Mouse (Mus musculus) heart, postnatal 25 days (tissue): ENCODE data around the gene Pip5k1b. TPM values are rescaled to one million over a fixed set of nuclear protein-coding genes. Genes with fewer than 3 reads are reported as not detected.
A peak's percentile ranks its signal among the peaks of the same experiment; 100 is the strongest.

Experiments used
- DNase-seq: peaks from one replicate; pipeline ENCODE4 v3.0.0; 2022; ENCODE audit warnings: low spot score
- intact Hi-C: fragments of 180-260 bp; cut with DNase I; formaldehyde crosslinking; loops from one replicate; pipeline ENCODE4 v1.15.1; 2025
- total RNA-seq, 2 experiments: library from RNA; stranded (reverse); gene quantifications; 2 replicates each; pipeline ENCODE4 v1.2.3; 2021

The Pip5k1b gene
- total RNA-seq, 2 experiments from 2014 or later = 26.9 to 28.3 TPM

- no peak for DNase-seq
- intact Hi-C loops = no loop called here
These were observed 237.5 kb downstream of the Pip5k1b start for GRCm38 (mm10) chr19:24318172-24318571.

GRCm38 (mm10) chr19:24317731-24318130 is 237.9 kb downstream of the Pip5k1b start:
- intact Hi-C loops = no loop called here
- DNase-seq = no peak

- DNase-seq = no peak
- intact Hi-C loops = no loop called here
These were observed 238.6 kb downstream of the Pip5k1b start for GRCm38 (mm10) chr19:24317038-24317591.

DNA sequence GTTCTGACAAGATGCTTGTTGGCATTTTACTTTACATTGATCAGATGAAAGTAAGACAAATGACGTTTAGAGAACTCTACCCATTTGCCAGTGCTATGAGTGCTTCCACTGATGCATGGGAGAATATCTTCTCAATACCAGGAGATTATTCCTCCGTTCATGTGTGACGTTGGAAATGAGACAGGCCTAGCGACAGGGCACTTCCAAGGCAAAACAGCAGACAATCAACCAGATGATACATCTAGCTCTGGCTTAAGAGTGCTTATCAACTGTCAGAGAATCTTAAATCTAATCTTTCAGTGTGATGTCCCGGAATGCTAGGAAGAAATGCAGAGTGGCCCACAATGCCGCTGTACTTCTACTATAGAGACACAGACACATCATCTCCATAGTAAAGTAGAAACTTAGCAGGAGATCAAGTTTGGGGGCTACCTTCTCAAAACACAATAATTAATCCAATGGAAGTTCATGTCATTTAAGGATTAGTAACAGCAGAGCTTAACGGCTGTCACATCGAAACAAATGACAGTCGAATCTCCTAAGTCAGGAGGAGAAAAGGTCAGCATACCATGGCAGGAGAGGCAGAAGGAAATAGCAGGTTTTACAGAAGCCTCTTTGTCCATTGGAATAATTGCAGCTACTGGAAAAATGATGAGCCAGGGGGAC is 239.5 kb downstream of the Pip5k1b start:
- intact Hi-C loops = no loop called here
- DNase-seq = no peak

GRCm38 (mm10) chr19:24315234-24315633 is 240.4 kb downstream of the Pip5k1b start:
- no peak for DNase-seq
- intact Hi-C loops = no loop called here

- intact Hi-C loops = no loop called here
- no peak for DNase-seq
These were observed 241.0 kb downstream of the Pip5k1b start for GRCm38 (mm10) chr19:24314676-24315075.

DNA sequence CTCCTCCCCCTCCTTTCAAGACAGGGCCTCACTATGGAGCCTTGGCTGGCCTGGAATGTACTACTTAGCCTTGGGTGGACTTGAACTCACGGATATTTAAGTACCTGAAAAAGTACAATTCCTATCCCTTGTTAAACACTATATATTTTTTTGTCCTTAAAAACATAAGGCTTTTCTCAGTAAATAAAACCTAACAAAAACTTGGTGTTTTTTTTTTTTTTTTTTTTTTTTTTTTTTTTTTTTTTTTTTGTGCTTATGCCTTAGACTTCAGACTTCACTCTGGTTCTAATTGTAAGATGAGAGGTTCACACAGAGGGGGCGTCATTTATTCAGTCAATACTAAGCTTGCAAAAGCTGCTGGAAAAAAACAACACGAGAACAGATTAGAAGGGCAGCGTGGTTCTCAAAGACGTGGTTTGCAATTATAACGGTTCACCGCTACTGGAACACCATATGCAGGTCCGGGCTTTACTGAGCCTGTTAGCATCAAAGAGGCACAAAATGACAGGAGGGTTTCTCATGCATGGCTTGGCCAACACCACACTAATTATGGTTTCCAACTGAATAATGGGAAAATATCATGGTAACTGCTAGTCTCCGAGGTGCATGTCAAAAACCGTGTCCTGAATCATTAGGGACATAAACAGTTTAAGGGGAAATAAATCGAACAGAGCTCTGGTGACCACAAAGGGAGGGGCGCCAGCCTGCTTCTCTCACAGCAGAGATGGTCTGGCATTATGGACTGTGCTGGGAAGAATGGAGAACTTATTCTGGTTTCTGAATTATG is 242.9 kb downstream of the Pip5k1b start:
- no peak for DNase-seq
- intact Hi-C loops = no loop called here

DNA sequence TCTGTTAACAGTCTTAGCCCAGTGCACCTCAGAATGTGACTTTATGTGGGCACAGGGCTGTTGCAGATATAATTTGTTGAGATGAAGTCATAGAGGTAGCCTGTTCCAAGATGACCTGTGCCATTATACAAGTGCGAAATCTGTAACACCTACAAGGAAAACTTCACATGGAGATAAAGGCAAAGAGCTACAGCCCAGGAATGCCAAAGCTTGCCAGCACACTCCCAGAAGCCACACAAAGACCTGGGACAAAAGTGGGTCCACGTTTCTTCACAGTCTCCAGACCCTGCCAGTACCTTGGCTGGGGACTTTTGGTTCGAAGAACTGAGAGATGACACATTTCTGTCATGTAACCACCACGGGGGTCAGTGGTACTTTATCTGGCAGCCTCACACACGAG is 243.6 kb downstream of the Pip5k1b start:
- DNase-seq = no peak

DNA sequence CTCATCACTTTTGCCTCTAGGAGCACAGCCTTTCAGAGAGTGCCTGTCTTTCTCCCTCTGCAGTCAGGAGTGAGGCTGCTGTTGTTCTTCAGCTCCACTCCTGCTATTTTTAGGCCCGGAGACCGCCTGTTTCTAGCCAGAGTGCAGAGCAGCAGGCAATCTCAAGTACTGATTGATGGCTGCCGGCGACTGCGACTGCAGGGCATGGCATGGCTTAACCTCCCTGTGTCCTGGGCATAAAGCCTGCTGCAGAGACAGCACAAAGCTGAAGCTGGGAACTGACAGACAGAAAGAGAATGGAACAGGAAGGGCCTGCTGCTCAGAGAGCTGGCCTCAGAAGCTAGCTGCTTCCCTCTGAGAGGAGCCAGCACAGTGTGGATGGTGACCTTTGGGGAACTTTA is 247.4 kb downstream of the Pip5k1b start:
- intact Hi-C loops = no loop called here
- peak; percentile 41 for DNase-seq

More for the DNA sequence above, 243.6 kb downstream of the Pip5k1b start:
- intact Hi-C loops = no loop called here

DNA sequence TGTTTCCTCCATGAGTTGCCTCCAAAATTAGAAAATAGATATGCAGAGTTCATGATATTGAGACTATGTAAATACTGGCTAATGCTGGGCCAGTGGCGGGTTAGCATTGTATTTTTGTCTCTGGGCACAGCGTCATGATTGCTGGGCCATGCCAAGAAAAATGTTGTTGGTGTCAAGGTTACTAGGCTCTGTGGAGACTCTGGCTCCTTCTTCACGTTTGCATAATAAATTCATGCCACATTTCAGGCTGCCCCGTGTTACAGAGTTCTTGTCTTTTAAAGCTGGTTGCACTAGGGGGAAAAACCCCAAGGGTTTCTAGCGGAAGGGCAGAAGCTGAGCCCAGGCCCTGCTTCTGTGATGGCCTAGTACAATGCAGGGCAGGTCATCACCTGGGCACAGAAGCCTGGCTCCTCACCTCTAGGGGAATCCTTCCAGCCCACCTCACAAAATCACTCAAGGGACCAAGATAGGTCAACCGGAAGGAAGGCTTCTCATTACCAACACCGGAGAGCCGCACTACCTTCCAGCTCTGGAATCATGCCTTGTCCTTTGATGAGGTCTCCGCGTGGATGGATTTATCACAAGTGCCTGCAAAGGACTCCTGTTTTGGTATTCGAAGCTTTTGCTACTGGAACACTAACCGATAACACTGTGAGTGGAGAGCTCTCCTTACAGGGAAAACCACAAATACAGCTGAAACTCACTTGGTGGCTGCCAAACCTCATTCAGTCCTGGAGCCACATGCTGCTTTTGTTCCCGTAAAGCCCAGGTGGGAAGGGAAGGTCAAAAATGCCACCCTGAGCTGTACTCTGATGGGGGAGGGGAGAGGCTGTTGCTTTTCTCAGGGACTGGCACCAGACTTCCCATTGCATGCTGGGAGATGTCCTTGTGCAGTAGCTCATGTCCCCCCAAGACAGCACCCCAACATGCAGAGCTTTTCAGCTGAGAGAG is 248.1 kb downstream of the Pip5k1b start:
- intact Hi-C loops = no loop called here

DNA sequence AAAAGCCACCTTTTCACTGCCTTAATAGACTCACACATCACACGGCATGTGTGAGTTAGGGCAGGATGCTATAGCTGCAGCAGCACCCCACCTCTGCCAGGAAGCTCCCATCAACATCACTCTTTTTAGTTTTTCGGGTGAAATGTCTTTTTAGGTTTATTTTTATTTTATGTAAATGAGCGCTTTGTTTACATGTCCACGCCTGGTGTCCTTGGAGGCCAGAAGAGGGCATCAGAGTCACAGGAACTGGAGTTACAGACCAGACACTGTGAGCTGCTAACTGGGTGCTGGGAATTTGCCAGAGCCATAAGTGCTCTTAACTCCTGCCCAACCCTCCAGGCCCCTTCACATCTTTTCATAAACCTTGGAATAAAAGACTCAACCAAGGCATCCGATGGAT is 249.3 kb downstream of the Pip5k1b start:
- intact Hi-C loops = no loop called here
- DNase-seq = no peak

More for the DNA sequence above, 248.1 kb downstream of the Pip5k1b start:
- DNase-seq = peak; percentile 19

DNA sequence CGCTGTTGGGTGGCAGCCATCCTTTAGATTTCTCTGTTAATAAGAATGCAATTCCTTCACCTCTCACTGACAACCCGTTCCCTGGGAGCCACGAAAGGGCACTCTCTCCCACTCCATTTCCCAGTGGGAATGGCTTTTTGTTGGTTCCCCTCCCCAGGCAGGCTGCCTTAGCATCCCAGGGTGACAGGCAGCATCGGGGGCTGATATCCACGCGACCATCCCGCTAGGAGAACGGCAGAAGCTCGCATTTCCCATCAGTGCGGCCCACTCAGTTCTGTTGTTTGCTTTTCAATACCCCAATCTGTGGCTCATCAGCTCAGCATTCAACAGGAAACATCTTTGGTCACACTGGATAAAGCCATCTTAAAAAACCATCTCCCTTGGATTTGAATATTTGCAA is 253.5 kb downstream of the Pip5k1b start:
- no peak for DNase-seq
- intact Hi-C loops = loop anchor here (5.0 kb wide), 4 partner anchors 175 to 570 kb away; partner anchors contain the start of gene Fam122a

DNA sequence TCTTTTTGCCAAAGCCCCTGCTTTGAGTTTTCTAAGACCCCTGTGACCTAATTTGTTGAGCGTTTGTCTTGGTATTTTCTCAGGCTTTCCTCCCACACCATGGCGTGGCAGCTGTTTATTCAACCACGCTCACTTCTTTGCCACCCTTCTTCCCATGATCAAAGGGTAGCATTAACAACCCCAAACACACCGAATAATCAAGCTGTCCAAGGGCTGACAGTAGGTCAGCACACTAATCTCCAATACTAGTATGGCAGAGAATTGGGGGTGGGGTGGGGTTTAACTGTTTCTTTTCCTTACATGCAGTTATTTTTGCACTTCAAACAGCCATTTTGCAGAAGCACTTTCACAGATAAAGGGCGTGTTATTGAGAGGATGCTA is 253.9 kb downstream of the Pip5k1b start:
- intact Hi-C loops = loop anchor here (1.0 to 5.0 kb wide), 5 partner anchors 176 to 571 kb away; partner anchors contain the start of genes Fam122a and Pip5k1b
- no peak for DNase-seq

DNA sequence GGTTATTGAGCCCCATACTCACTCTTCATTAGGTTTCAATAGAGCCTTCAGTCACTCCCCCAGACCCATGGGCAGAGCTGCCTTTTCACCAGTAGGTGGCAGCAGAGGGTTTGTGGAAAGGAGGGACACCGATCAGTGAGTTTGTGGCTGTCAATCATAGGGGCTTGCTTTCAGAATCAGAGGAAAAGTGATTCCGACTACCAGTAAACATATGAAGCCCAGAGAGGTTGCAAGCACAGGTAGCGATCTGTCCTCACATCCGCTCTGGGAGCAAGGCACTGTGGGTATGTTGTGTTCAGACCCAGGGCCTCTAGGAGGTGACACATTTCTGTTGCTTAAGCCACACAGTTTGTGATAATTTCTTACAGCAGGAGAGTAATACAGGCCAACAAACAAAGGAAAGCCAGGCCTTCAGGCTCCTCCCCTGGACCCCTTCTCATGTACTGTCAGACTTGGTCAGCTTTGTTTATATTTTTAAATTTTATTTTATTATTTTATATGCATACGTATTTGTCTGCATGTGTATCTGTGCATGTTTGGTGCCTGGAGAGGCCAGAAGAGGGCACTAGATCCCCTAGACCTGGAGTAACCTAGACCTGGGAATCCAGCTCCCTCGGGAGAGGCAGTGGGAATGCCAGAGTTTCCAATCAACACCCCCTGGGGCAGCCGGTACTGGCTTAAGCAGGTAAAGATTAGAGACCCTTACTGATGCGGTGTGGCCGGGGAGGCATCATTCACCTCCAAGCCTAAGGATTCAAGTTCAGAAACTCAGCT is 254.5 kb downstream of the Pip5k1b start:
- no peak for DNase-seq
- intact Hi-C loops = loop anchor here (1.0 to 5.0 kb wide), 5 partner anchors 176 to 571 kb away; partner anchors contain the start of genes Fam122a and Pip5k1b

GRCm38 (mm10) chr19:24293537-24293936 is 262.1 kb downstream of the Pip5k1b start:
- intact Hi-C loops = no loop called here
- DNase-seq = no peak

DNA sequence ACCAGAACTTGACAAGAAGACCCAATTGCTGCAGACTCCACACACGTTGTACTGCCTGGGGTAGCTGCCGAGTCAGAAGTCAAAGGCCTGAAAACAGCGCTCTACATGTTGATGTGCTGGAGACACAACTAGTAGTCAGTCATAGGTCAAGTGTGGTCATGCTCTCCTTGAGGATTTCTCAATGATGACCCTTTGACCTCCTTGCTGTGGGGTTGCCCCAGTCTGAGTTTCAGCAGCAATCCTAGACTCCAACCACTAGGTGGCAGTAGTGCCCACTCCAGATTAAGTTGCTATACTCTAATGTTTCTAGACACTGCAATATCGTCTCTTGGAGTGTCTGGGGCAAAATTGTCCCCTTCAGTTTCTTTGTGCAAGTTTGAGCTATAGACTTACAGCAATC is 271.5 kb downstream of the Pip5k1b start:
- no peak for DNase-seq
- intact Hi-C loops = loop anchor here (5.0 to 10.0 kb wide), 2 partner anchors 581 to 597 kb away; partner anchors contain the start of genes Pgm5 and Ptar1

DNA sequence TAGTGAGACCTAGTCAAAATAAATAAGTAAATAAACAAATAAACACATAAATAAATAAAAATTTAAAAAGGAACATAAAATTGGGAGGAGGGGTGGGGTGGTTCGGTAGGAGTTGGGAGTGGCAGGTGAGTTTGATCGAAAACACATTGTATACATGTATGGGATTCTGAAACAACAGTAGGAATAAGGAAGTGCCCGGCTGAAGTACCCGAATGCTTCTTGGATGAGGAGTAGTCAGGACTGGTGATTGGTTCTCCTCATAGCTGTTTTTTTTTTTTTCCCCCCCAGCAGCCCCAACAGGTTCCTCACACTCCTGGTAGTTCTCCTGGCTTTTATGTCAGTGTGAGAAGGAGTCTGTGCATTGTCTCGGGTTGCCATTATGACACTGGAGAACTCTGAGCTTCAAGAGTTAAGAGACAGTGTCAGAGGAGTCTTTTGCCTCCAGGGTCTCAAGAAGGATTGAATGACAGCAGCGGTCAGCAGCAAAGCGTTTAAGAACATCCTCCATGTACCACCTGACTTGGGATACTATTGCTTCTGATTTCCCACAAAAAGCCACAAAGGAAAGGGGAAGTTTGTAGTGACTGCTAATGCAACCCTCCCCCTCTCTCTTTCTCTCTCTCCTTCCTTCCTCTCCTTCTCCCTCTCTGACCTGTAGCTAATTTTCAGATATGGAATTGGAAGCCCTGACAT is 274.2 kb downstream of the Pip5k1b start:
- intact Hi-C loops = loop anchor here (5.0 to 10.0 kb wide), 2 partner anchors 583 to 594 kb away; partner anchors contain the start of genes Pgm5 and Ptar1

GRCm38 (mm10) chr19:24280601-24281228 is 275.0 kb downstream of the Pip5k1b start, which contains the start of gene Fxn:
TSS of gene Fxn (minus strand) at chr19:24280605.
- intact Hi-C loops = loop anchor here (5.0 to 10.0 kb wide), 2 partner anchors 584 to 593 kb away; partner anchors contain the start of genes Pgm5 and Ptar1
- DNase-seq = no peak

More for the DNA sequence above, 274.2 kb downstream of the Pip5k1b start:
- no peak for DNase-seq
